Mouse (Mus musculus) ES-CJ7 (cell line): ENCODE measurements around the gene Cbx8.

Source experiments
- DNase-seq: peaks from one replicate; pipeline ENCODE4 v3.0.0; 2011; ENCODE audit warnings: low read depth, low spot score

The Cbx8 gene

GRCm38 (mm10) chr11:119034635-119035034 lies 6.1 kb downstream of the Cbx8 start:
- no peak for DNase-seq

GRCm38 (mm10) chr11:119033874-119034558 lies 6.8 kb downstream of the Cbx8 start:
- DNase-seq, result peak; percentile 86

- no peak for DNase-seq
These were observed 14.6 kb downstream of the Cbx8 start for GRCm38 (mm10) chr11:119026203-119026602.

GRCm38 (mm10) chr11:119024260-119024659 lies 16.5 kb downstream of the Cbx8 start:
- DNase-seq, result no peak

GRCm38 (mm10) chr11:119023616-119023980 lies 17.2 kb downstream of the Cbx8 start:
- peak; percentile 53 for DNase-seq

GRCm38 (mm10) chr11:119022895-119023615 lies 17.7 kb downstream of the Cbx8 start, which contains the start of gene Cbx2:
TSS of gene Cbx2 (plus strand) at chr11:119022962.
- peak; percentile 83 for DNase-seq

GRCm38 (mm10) chr11:119022068-119022894 lies 18.5 kb downstream of the Cbx8 start:
- DNase-seq, result peak; percentile 13

- DNase-seq, result no peak
These were observed 19.6 kb downstream of the Cbx8 start for GRCm38 (mm10) chr11:119021180-119021579.

GRCm38 (mm10) chr11:119017506-119017905 lies 23.3 kb downstream of the Cbx8 start:
- no peak for DNase-seq

- no peak for DNase-seq
These were observed 26.3 kb downstream of the Cbx8 start for GRCm38 (mm10) chr11:119014455-119014854.

GRCm38 (mm10) chr11:119007461-119008456 lies 33.0 kb downstream of the Cbx8 start:
- DNase-seq, result peak; percentile 90

- DNase-seq, result no peak
These were observed 34.3 kb downstream of the Cbx8 start for GRCm38 (mm10) chr11:119006462-119006861.

GRCm38 (mm10) chr11:119005547-119006275 lies 35.1 kb downstream of the Cbx8 start:
- DNase-seq, result no peak

- DNase-seq, result no peak
These were observed 39.2 kb downstream of the Cbx8 start for GRCm38 (mm10) chr11:119001493-119002128.

GRCm38 (mm10) chr11:119000877-119001276 lies 39.9 kb downstream of the Cbx8 start:
- DNase-seq, result peak; percentile 48

- DNase-seq, result peak; percentile 57
These were observed 41.4 kb downstream of the Cbx8 start for GRCm38 (mm10) chr11:118999361-118999804.

GRCm38 (mm10) chr11:118998540-118999265 lies 42.1 kb downstream of the Cbx8 start:
- peak; percentile 87 for DNase-seq

- DNase-seq, result no peak
These were observed 43.6 kb downstream of the Cbx8 start for GRCm38 (mm10) chr11:118997182-118997581.

- no peak for DNase-seq
These were observed 45.3 kb downstream of the Cbx8 start for GRCm38 (mm10) chr11:118995448-118995847.
